Mouse (Mus musculus) layer of hippocampus, adult 8-10 months (tissue): ENCODE data around the gene Plekha5. TPM values are rescaled to one million over a fixed set of nuclear protein-coding genes. Genes with fewer than 3 reads are reported as not detected.
"Not testable (repeated sequence)": the region's sequence is repeated elsewhere in the genome, so short reads cannot be mapped to it uniquely, and the experiment has no call there.

ENCODE experiments used
- DNase-seq, 2 experiments: peaks; one replicate each; pipeline ENCODE4 v3.0.0; 2022; ENCODE audit warnings: low spot score in 2 of 2
- total RNA-seq, 4 experiments: library from RNA; stranded (reverse); gene quantifications; 2 replicates each; pipeline ENCODE4 v1.2.4; 2022

Gene Plekha5
- total RNA-seq, 4 experiments from 2014 or later = 92.0 to 111 (median 99.5) TPM

DNA sequence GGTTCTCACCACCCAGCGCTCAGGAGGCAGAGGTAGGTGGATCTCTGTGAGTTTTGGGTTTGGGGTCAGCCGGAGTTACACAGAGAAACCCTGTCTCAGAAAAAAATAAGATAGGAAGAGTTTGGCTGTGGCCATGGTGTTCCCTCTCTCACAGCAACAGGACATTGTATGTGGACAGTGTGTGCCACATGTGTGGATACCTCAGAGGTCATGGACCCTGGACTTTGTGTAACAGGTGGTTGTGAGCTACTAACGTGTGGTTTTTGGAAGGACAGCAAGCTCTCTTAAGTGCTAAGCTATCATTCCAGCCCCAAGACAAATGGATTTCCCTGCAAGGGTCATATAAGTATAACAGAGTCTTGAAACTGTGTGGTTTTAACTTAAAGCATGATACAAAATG is 151.1 kb downstream of the Plekha5 start:
- DNase-seq = no peak

- no peak for DNase-seq
Observed at GRCm38 (mm10) chr6:140576133-140576532, 152.3 kb downstream of the Plekha5 start.

DNA sequence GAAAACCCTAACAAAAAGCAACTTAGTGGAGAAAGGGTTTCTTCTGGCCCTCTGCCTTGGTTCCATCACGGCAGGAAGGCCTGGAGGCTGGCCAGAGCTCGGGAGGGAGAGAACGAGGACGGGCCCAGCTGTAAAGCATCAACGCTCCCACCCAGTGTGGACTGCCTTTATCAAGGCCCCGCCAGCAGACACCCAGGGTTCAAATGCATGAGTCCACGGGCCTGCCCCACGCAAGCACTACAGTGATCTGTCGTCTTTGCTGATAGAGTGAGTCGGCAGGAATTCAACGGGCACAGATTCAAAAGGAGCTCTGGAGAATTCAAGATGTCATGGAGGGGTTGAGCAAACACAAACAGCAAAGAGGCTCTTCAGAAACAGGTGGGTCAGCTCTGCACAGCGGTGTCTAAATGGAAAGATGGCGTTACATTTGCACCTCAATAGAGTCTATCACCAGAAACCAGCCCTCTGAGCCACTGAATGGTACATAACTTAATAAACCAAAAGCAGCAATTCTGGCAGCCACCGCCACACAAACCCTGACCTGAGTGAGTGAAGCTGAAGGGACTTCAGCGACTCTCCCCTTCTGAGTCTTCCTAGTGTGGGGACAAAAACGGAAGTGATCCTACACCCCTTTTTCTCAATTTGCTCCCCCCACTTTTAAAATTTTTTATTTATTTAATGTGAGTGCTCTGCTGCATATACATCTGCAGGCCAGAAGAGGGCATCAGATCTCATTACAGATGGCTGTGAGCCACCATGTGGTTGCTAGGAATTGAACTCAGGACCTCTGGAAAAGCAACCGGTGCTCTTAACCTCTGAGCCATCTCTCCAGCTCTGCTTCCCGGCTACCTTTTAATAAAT is 153.3 kb downstream of the Plekha5 start:
- DNase-seq = no peak

GRCm38 (mm10) chr6:140577822-140578170 is 153.9 kb downstream of the Plekha5 start:
- DNase-seq = no peak

DNA sequence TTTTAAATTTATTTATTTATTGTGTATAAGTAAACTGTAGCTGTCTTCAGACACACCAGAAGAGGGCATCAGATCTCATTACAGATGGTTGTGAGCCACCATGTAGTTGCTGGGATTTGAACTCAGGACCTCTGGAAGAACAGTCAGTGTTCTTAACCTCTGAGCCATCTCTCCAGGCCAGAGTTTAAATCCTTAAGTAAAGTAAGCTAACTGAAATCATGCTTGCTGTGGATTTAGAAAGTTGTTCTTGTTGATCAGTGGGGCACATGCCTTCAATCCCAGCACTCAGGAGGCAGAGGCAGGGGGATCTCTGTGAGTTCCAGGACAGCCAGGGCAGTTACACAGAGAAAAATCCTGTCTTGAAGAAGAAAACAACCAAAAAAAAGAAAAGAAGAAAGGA is 155.1 kb downstream of the Plekha5 start:
- not testable (repeated sequence) for DNase-seq

DNA sequence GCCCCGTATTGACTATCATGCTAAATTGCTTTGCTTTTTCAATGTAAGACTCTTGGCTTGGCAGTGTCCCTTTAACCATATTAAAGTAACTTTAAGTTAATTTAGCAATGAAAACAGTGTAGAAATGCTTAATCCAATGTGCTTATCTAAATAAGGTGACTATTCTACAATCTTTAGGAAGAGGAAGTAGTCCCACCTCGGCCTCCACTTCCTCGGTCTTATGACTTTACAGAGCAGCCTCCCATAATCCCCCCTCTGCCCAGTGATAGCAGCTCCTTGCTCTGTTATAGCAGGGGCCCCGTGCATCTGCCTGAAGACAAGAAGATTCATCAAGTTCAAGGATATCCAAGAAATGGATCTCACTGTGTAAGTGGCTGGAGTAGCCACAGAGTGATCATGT is 156.3 kb downstream of the Plekha5 start:
- DNase-seq = no peak

- DNase-seq = no peak
Observed at GRCm38 (mm10) chr6:140586714-140587259, 162.9 kb downstream of the Plekha5 start.

DNA sequence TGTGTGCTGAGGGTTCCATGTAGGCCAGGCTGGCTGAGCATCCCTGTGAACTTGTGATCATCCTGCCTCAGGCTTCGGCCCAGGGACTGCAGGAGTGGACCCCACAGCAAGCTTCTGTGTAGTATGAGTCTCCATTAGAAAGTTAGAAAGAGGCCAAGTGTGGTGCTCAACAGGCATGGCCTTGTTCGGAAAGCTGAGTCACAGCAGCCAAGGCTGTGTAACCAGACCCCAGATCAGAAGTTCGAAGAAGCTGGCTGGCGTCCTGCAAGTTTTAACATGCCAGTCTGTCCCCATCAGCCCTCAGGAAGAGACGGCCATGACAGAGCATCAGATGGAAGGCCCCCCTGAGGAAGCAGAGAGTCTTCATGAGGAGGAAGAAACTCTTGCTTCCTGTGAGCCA is 167.5 kb downstream of the Plekha5 start:
- no peak for DNase-seq

DNA sequence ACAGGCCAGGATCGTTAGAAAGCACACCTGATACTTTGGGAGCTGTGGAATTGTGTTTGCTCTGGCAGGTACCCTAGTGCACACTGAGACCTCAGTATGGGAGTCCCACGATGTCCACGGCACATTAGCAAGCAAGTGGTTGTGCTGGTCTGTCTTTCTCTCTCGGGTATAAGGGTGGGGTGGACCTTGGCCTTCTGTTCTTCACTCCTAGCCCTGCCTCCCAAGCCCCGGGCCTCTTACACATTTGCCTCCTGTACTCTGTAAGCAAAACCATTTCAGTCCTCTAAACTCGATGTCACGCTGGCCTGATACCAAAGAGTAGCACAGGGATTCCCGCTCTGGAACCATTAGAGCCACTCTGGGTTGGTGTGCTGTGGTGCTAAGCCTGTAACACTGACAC is 168.9 kb downstream of the Plekha5 start:
- no peak for DNase-seq

GRCm38 (mm10) chr6:140593420-140594170 is 169.7 kb downstream of the Plekha5 start:
- DNase-seq = peak; percentile 51 to 67

DNA sequence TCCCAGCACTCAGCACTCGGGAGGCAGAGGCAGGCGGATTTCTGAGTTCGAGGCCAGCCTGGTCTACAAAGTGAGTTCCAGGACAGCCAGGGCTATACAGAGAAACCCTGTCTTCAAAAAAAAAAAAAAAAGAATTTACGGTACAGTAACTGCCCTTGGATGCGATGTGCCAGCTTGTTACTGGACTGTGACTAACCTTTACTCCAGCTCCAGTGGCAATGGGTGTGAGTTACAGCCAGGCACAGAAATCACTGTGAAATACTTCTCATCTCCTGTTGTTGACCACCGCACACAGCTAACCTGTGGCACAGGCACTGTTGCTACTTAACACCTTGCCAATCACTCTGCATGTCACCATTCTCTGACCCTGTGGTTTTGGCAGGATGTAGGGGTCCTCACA is 171.7 kb downstream of the Plekha5 start:
- not testable (repeated sequence) for DNase-seq

GRCm38 (mm10) chr6:140597381-140598329 is 173.8 kb downstream of the Plekha5 start:
- no peak for DNase-seq

DNA sequence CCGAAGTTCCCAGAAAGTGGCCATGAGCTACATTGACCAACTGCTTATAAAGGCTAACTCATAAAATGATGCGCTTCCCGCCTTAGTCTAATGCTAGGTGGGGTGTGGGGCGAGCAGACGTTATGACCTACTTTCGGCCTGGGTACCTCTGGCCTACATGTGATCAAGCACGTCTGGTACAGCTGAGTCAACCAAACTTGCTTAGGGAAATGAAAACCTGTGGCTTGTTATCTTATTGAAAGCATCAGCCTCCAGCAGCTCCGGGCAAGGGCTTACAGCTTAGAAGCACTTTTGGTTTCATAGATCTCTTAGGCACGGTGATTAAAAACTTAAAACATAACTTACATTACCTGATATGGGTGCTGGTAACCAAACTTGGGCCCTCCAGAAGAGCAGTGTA is 174.7 kb downstream of the Plekha5 start:
- no peak for DNase-seq

GRCm38 (mm10) chr6:140599337-140599736 is 175.5 kb downstream of the Plekha5 start:
- no peak for DNase-seq

DNA sequence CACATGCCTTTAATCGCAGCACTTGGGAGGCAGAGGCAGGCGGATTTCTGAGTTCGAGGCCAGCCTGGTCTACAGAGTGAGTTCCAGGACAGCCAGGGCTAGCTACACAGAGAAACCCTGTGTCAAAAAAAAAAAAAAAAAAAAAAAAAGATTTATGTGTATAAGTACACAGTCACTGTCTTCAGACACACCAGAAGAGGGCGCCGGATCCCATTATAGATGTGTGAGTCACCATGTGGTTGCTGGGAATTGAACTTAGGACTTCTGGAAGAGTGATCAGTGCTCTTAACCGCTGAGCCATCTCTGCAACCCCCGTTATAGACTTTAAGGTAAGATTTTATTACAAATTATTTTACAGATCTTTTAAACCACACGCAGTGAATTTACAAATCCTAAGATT is 176.8 kb downstream of the Plekha5 start:
- DNase-seq = not testable (repeated sequence)

DNA sequence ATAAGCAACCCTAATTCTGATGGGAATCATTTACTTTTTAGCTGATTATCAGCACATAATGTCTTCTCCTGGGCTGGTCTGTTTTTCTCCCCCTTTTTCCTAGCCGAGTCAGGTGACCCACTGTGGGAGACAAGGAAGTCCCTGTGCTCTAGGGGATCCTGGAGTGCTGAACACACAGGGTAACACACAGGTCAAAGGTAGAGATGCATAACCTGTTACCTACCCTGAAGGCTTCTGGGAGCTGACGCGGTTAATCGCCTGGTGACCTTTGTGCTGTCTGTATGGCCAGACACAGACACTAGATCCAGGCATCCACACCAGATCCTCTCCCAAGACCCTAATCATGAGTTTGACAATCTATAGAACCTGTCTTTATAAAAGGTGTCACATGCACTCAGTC is 177.3 kb downstream of the Plekha5 start:
- no peak for DNase-seq

DNA sequence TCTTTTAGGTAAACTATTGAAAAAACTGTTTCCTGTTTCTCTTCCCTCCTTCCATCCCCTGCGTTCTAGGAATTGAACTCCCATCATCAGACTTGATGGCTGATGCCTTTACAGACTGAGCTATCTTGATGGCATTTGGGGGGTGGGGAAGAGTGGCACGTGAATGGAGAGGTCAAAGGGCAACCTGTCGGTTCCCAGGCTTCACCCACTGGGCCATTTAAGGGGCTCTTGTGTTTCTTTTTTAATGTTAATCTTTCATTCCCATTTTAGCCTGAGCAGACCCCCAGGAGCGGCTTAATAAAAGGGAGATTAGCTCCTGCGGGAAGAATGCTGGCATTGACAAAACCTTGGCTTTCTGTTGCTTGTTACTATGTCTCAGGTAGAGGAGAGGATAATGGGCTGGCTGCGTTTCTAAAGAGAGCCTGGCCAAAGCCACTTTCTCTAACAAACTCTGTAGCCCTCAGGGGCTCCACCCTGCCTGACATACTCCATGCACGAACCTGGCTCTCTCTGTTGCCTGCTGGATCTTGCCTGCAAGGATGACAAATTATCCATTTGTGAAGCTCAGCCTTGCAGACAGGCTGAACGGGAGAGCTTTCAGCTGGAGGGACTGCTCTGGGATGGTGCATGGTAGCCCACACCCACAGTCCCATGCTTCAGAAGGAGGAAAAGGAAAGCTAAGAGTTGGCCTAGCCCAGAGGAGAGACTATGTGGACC is 179.5 kb downstream of the Plekha5 start:
- DNase-seq = no peak

GRCm38 (mm10) chr6:140605173-140605572 is 181.3 kb downstream of the Plekha5 start:
- not testable (repeated sequence) for DNase-seq

DNA sequence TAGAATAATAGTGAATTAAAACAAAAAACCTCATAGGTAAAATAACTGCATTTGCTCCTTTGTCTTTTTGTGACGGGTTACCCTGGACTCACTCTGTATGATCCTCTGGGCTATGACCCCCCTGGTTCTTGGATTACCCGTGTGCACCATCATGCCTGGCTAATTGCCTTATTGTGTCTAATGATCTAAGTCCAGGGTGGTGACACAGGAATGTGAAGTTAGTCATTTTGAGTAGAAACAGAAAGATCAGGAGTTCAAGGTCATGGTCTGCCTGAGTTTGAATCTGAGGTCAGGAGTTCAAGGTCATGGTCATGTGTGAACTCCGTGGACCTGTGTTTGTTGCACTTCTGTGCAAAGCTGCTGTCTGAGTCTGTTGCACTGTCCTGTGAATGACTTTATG is 181.9 kb downstream of the Plekha5 start:
- no peak for DNase-seq

DNA sequence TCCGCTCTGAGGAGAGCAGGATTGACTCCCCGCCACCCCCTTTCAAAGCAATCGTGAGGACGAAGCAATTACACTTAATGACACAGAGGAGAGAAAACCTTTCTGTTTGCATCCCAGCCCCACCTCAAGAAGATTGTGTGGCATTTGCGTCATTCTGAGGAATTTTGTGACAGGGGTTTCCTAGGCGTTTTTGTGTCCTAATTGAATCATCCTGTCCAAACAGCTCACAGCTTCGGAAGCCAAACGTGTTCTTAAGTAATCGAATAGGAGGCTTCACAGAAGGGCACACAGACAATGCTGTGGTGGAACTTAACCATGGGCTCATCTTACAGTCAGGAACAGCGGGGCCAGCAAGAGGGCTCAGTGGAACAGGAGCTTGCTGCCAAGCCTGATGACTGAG is 182.7 kb downstream of the Plekha5 start:
- no peak for DNase-seq

DNA sequence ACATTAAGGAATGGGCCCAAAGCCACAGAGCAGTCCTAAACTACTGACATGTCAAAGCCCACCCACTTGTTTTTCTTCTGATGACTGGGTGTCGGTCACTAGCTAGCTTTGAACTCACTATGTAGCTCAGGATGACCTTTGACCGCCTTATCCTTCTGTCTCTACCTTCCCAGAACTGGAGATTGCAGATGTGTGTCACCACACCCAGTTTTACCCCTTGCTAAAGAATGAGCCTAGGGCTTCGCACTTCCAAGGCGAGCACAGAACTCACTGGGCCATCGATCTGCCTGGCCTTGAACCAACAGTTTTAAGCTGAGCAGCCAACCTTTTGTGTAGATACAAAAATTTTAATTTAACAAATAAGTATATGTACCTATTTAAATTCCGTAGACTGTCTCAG is 184.8 kb downstream of the Plekha5 start:
- DNase-seq = no peak
